Mouse (Mus musculus) spleen, embryonic (tissue): ENCODE measurements around the gene Ndufa4.
"Not testable (repeated sequence)": the region's sequence is repeated elsewhere in the genome, so short reads cannot be mapped to it uniquely, and the experiment has no call there.

Experiments
- CTCF ChIA-PET: fragments of 350-600 bp; sonication (Branson Sonifier 250); formaldehyde crosslinking; loops from one replicate; lab custom pipeline; 2022; lab: Charles Lee

The Ndufa4 gene

GRCm38 (mm10) chr6:11907269-11908032 is at the start of gene Ndufa4, which contains the start of gene Phf14:
TSS of gene Ndufa4 (minus strand) at chr6:11907497.
TSS of gene Phf14 (plus strand) at chr6:11907809.
- CTCF ChIA-PET, result no interaction called here

DNA sequence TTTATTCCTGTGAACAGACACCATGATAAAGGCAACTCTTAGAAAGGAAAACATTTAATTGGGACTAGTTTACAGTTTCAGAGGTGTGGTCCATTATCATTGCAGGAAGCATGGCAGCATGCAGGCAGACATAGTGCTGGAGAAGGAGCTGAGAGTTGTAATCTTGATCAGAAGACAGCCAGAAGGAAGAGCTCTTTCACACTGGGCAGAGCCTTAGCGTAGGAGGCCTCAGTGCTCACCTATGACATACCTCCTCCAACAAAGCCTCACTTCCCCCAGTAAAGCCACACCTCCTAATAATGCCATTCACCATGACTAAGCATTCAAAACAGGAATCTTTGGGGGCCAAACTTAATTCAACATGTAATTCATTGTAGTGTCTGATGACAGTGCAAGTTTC is 40.8 kb upstream of the Ndufa4 start:
- CTCF ChIA-PET, result no interaction called here

GRCm38 (mm10) chr6:11942089-11942488 is 34.8 kb upstream of the Ndufa4 start:
- CTCF ChIA-PET, result no interaction called here

- CTCF ChIA-PET, result no interaction called here
These were observed 33.6 kb upstream of the Ndufa4 start for GRCm38 (mm10) chr6:11940895-11941294.

DNA sequence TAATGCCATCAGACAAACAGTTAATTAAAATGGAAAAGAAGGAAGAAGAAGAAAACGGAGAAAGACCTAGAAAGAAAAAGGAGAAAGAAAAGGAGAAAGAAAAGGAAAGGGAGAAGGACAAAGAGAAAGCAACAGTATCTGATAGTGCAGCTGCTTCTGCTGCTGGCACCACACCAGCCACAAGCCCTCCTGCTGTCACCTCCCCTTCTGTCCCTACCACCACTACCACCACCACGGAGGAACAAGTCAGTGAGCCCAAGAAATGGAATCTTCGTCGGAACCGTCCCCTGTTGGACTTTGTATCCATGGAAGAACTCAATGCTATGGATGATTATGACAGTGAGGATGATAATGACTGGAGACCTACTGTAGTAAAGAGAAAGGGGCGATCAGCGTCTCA is 26.1 kb upstream of the Ndufa4 start:
- CTCF ChIA-PET, result interaction anchor here (0.7 kb wide), 1 partner anchor 24 kb away, joined by 4 read pairs; no protein-coding TSS in a partner anchor

DNA sequence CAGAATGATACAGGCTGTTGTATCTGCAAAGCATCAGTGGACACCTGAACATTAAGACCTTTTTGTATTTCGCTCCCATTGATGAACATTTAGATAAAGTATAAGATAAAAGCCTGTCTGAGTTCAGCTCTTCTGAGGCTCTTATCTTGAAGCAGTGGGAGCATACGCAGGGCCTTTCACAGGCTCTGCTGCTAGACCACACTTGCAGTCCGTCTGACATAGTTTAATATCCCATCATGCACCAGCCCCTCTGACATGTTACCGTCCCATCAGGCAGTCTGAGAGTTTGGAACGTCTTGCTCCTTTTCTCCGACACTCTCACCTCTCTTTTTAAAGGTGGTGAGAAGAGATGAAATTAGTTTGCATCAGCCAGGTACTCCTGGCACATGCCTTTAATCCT is 20.2 kb upstream of the Ndufa4 start:
- CTCF ChIA-PET, result no interaction called here

DNA sequence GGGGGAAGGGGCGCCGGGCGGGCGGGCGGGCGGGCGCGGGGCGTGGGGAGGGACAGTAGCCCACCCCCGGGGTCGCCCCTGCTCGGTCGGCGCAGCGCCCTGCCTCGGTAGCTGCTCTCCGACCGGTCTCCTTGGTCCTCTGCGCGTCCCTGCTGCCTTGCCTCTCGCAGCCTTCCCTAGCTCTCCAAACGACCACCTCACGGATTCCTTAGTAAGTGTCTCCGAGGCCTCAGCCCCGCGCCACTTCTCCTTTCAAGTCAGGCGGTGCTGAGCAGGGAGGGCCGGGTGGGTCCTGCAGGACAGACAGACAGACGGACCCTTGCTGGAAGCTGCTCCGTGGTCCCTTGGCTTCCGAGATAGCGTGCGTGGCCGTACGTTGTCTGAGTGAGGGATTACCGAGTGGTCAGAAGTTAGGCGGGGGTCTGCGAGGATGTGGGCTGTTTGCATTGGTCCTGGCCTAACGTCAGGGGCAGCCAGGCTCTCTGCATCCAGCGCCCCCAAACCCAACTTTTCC is 18.8 kb upstream of the Ndufa4 start:
- CTCF ChIA-PET, result no interaction called here

- CTCF ChIA-PET, result no interaction called here
These were observed 18.3 kb upstream of the Ndufa4 start for GRCm38 (mm10) chr6:11925496-11926041.

- CTCF ChIA-PET, result no interaction called here
These were observed 873 bp upstream of the Ndufa4 start for GRCm38 (mm10) chr6:11908170-11908569.

DNA sequence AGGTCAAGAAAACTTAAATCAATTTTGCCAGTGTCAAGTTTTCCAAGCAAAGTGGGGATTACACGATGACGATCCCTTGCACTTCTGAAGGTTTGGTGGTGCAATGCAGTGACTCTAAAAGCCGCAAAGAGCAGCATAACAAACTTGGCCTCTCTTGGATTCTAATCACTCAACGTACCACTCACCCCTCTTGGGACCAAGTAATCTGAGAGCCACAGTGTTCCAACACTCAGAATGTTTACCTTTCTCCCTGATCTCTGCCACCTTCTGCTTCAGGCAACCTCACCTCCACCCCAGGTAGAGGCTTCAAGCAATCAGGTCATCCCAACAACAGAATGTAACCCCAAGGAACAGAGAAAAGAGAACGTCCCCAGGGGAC is 418 bp downstream of the Ndufa4 start:
- CTCF ChIA-PET, result no interaction called here

DNA sequence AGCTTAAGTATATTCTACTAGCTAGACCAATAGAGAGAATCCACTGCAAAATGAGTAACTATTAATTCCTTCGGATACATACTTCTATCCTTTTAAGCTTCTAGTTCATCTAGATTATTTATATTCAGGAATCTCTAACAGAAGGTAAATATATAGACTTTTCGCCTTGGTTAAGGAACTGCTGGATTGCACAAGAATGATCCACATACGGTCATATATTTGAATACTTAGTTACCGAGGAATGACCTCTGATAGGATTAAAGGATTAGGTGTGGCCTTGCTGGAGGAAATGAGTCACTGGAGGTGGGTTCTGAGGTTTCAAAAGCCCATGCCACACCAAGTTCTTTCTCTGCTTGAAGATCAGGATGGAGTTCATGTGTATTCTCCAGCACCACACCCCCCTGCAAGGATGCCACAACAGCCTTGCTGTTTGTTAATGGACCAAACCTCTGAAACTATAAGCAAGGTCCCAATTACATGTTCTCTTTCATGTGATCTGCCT is 6.4 kb downstream of the Ndufa4 start:
- CTCF ChIA-PET, result no interaction called here

- CTCF ChIA-PET, result not testable (repeated sequence)
These were observed 31.9 kb downstream of the Ndufa4 start for GRCm38 (mm10) chr6:11875364-11875763.
